Mouse (Mus musculus) cerebellum, adult 11 months (tissue): ENCODE measurements around the gene Erp29.
A peak's percentile ranks its signal among the peaks of the same experiment; 100 is the strongest.

Experiments used
- DNase-seq: peaks from one replicate; pipeline ENCODE4 v3.0.0; 2022

The Erp29 gene

GRCm38 (mm10) chr5:121448450-121448849 is 3.9 kb downstream of the Erp29 start:
- DNase-seq = no peak

DNA sequence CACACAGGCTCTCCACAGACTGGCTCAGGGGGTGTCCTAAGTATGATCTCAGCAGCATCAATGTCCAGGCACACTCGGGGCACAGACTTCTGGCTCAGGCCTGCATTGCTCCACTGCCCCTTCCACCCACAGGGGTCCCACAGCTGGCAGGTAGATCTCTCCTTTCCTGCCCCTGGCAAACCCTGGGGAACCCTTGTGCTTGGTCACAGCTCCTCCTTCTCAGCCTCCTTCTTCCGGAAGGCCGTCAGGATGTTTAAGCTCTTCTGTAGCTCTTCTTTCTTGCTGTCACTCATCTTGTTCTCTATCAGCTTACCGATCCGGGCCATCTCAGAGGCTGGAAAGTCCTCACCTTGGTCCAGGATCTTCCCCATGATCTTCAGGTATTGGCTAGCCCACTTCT is 7.4 kb downstream of the Erp29 start:
- no peak for DNase-seq

- DNase-seq = no peak
Measured at GRCm38 (mm10) chr5:121443548-121443947, 8.8 kb downstream of the Erp29 start.

DNA sequence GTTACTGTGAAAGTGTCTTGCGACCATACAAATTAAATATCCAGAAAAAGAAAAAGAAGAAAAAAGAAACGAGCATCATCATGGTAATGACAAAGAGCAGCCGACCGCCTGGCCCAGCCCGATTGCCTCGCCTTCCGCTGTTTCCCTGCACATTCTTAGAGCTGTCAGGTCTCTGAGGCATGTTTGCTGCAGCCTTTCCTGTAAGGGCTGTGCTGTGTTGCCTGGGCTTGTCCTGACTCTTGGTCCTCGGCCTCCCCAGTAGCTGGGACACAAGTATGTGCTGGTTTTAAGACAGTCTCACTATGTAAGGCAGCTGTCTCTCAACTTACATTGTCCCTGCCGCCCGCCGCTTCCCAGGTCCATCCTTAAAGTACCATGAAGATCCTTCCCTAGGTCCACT is 13.6 kb downstream of the Erp29 start:
- no peak for DNase-seq

DNA sequence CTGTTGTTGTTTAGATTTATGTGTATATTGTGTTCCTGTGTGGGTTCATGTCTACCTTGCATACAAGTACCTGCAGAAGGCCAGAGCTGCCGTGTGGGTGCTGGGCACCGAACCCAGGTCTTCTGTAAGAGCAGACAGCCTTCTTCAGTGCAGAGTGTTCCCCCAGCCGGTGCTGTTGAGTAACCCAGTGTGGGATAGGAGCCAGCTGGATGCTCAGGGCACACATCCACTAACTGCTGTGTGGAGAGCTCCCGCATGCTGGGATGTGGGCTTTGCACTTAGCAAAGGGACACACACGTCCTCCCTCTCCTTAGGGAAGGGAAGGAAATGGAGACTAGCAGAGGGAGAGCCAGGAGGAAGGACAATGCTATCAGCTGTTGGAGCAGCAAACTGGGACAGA is 14.2 kb downstream of the Erp29 start:
- DNase-seq = no peak

GRCm38 (mm10) chr5:121428954-121429353 is 23.4 kb downstream of the Erp29 start:
- no peak for DNase-seq

GRCm38 (mm10) chr5:121423297-121423696 is 29.0 kb downstream of the Erp29 start:
- no peak for DNase-seq

GRCm38 (mm10) chr5:121422787-121423186 is 29.5 kb downstream of the Erp29 start:
- DNase-seq = no peak

- DNase-seq = no peak
Measured at GRCm38 (mm10) chr5:121420721-121421120, 31.6 kb downstream of the Erp29 start.

DNA sequence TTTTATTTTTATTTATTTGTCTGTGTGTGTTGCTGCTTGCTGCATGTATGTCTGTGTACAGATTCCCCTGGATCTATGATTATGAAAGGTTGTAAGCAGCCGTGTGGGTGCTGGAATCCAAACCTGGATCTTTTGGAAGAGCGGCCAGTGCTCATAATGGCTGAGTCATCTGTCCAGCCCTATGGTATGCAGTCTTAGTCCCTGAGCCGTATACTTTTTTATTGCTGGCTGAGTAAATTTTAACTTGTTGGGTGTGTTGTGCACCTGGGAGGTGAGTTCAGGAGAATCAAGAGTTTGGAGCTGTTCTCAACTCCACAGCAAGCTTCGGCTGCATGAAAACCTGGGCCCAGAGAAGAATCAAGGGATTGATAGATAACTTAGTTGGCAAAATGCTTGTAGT is 41.3 kb downstream of the Erp29 start:
- DNase-seq = no peak

GRCm38 (mm10) chr5:121407856-121408255 is 44.5 kb downstream of the Erp29 start:
- DNase-seq = no peak

- no peak for DNase-seq
Measured at GRCm38 (mm10) chr5:121400849-121401248, 51.5 kb downstream of the Erp29 start.

DNA sequence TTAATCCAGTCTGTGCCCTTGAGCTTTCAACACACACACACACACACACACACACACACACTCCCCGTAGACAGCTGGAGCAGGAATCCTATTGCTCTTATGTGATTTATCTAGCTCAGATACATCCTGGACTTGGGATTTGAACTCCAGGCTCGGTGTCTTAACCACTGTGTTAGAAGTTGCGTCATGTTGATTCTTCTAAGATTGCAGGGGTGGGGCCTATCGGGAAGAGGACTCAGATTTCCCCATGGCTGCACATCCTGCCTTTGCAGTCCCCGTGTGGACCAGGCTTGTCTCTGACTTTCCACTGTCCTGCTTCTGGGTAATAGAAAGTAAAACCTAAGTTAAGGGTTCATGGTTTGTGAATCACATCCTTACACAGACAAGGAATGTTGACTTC is 52.2 kb downstream of the Erp29 start:
- DNase-seq = no peak

- DNase-seq = no peak
Measured at GRCm38 (mm10) chr5:121399540-121399939, 52.8 kb downstream of the Erp29 start.

- no peak for DNase-seq
Measured at GRCm38 (mm10) chr5:121398965-121399462, 53.3 kb downstream of the Erp29 start.

DNA sequence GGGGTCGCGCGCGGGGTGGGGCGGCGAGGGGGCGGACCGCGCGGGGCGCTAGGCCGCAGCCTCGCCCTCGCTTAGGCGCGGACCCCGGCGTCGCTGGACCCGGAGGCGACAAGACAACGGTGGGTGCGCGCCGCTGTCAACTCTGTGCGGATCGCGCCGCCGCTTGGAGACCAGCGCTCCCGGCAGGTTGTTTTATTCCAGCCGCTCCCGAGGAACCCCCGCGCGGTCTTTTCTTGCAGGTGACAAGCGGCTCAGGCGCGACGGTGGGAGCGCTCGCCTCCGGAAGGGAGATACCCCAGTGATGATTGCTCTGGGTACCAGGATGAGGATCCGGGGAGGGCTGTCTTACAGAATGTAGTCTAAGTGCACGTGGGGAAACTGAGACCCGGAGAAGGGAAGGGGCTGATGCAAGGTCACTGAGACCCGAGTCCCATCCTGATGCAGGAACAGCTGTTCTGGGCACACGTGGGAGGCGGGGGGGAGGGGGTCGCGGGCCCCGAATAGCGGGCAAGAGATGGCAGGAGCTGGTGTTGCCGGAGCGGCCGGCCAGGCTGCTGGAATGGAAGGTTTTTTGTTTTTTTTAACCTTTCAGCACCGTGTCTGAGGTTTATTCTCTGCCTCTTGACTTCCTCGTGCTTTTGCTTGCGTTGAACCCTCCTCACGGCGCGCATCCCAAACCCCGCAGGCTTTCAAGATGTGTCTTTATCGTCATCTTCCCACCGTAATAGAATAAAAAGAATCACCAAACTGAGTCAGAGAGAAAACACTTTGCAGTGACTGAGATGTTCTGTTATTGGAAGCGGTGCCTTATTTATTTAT is 54.0 kb downstream of the Erp29 start:
- DNase-seq = no peak

- peak; percentile 92 for DNase-seq
Measured at GRCm38 (mm10) chr5:121397187-121398145, 54.8 kb downstream of the Erp29 start, which contains the start of gene Naa25. Gene Naa25, plus strand, starts transcription at chr5:121397936.

DNA sequence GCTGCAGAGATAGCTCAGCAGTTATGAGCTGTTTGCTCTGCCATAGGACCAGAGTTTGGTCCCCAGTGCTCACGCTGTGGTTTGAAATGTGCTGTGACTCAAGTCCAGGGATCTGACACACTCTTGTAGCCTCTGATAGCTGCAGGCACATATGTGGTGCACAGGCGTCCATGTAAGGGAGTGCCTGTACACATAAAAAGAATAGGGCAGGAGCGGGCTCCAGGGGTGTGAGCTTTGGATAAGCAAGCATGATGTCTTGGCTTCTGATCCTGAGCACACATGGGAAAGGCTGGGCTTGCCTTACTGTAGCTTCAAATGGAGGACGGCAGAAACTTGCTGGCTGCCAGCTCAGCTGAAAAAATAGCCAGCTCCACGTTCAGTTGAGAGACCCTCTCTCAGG is 56.7 kb downstream of the Erp29 start:
- no peak for DNase-seq

GRCm38 (mm10) chr5:121393402-121393801 is 58.9 kb downstream of the Erp29 start:
- DNase-seq = no peak

DNA sequence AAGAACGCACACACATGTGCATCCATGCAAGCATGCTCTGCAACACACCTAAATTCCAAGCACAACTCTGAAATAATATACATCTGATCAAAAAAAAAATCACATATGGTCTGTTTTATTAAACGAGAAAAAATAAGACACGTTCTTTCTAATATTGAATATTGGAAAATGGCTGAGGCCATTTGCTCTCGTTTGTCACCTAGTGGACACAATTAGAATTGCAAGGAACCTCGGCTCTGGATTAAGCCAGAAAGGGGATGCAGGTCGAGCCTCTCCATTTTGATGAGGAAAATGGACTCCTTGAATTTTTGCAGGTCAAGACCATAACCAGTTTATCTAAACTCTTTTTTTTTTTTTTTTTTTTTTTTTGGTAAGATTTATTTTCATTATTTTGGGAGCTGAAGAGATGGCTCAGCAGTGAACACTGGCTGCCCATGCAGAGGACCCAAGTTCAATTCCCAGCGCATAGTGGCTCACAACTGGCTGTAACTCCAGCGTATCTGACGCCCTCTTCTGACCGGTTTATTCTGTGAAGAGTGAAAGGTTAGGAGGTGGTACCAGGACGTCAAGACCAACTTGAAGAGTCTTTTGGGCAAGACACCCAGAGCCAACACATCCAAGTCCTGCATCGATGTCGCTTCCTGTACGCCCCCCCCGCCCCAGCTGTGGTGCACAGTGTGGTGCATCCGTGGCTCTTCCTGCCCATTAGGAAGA is 59.5 kb downstream of the Erp29 start:
- no peak for DNase-seq

- no peak for DNase-seq
Measured at GRCm38 (mm10) chr5:121389691-121390090, 62.6 kb downstream of the Erp29 start.

GRCm38 (mm10) chr5:121389106-121389505 is 63.2 kb downstream of the Erp29 start:
- no peak for DNase-seq

- DNase-seq = no peak
Measured at GRCm38 (mm10) chr5:121387126-121387525, 65.2 kb downstream of the Erp29 start.
